16 mouse cellular contexts compared by ENCODE assay signal in genomic region chr9:106955486-106955885, GRCm38 (mm10).
"Had no signal": no experiment of that assay in that cellular context is flagged by ENCODE, and none has a peak within 500 bp of the region (broad histone marks: within the 10 kb centered on the region; RNA-seq: fewer than 3 reads in every experiment).

No protein-coding gene starts in this region.

- H3K27ac ChIP-seq: lung, embryonic 15.5 days; macrophage; midbrain, embryonic 13.5 days; midbrain, embryonic 15.5 days; neural tube, embryonic 12.5 days; stomach, embryonic 15.5 days; stomach, postnatal 0 days had no signal

- H3K4me3 ChIP-seq: lung, embryonic 15.5 days; megakaryocyte, embryonic 14.5 days; midbrain, embryonic 13.5 days; midbrain, embryonic 15.5 days; neural tube, embryonic 12.5 days; stomach, embryonic 15.5 days had no signal

- DNase-seq: liver, postnatal 0 days; lung, adult 2 months; lung, postnatal 14 days; lung, postnatal 36 days; right cerebral cortex, postnatal 14 days; thymus, adult 18-20 months; thymus, postnatal 14 days; thymus, postnatal 36 days had no signal
